Mouse (Mus musculus) liver, adult 2 months (tissue): ENCODE data around the gene Comt. TPM values are rescaled to one million over a fixed set of nuclear protein-coding genes. Genes with fewer than 3 reads are reported as not detected.

Source experiments
- DNase-seq: peaks from one replicate; pipeline ENCODE4 v3.0.0-alpha.2; 2011; ENCODE audit warnings: low read depth, low spot score; ENCODE audit errors: extremely low read depth
- H3K27ac ChIP-seq: fragments of 200-500 bp; replicated peaks from 2 replicates; pipeline ENCODE4 v1.5.1; 2012; ENCODE audit warnings: low read depth, mild to moderate bottlenecking, control low read depth, inconsistent platforms, low read length; ENCODE audit not compliant: insufficient read depth
- H3K27me3 ChIP-seq: fragments of 200-500 bp; 2 replicates; pipeline ENCODE4 v1.6.1; 2012; ENCODE audit warnings: mild to moderate bottlenecking, moderate library complexity, low read length, inconsistent platforms; ENCODE audit not compliant: control insufficient read depth, insufficient read depth
- H3K36me3 ChIP-seq: fragments of 200-500 bp; 2 replicates; pipeline ENCODE4 v1.6.1; 2012; ENCODE audit warnings: low read length, inconsistent platforms; ENCODE audit not compliant: control insufficient read depth, insufficient read depth
- H3K4me1 ChIP-seq: fragments of 200-500 bp; 2 replicates; pipeline ENCODE4 v1.6.1; 2011; ENCODE audit warnings: low read length; ENCODE audit not compliant: control insufficient read depth, insufficient read depth
- H3K4me3 ChIP-seq: fragments of 200-500 bp; 2 replicates; pipeline ENCODE4 v1.5.1; 2011; ENCODE audit warnings: low read depth, mild to moderate bottlenecking, control low read depth, low read length, moderate library complexity; ENCODE audit not compliant: insufficient read depth
- H3K79me2 ChIP-seq: fragments of 200-500 bp; 2 replicates; pipeline ENCODE4 v1.6.1; 2012; ENCODE audit warnings: inconsistent platforms, mild to moderate bottlenecking, low read length, moderate library complexity; ENCODE audit not compliant: control insufficient read depth, insufficient read depth
- H3K9ac ChIP-seq: fragments of 200-500 bp; 2 replicates; pipeline ENCODE4 v1.6.1; 2012; ENCODE audit warnings: low read depth, mild to moderate bottlenecking, control low read depth, inconsistent platforms, low read length
- CTCF ChIP-seq: fragments of 200-500 bp; IDR thresholded peaks from 2 replicates; pipeline ENCODE4 v1.5.1; 2011; ENCODE audit warnings: low read depth, low read length, control low read depth
- POLR2A ChIP-seq: fragments of 200-500 bp; IDR thresholded peaks from 2 replicates; pipeline ENCODE4 v1.6.1; 2011; ENCODE audit warnings: low read length, control low read depth; ENCODE audit not compliant: insufficient read depth; ENCODE audit errors: extremely low read depth
- WGBS: fragments of 180-500 bp; shearing (Covaris S2); methylation state at CpG from one replicate; pipeline ENCODE4 v1.1.7; 2018; 5-methylcytosine and 5-hydroxymethylcytosine counted together
- polyA plus RNA-seq: library from polyadenylated mRNA; depleted of rRNA; stranded (reverse); fragments of >200 nt; gene quantifications from 2 replicates; pipeline ENCODE4 v1.2.3, GENCODE M21; 2012
- total RNA-seq: library from RNA; depleted of rRNA; stranded (reverse); fragments of >200 nt; gene quantifications from 2 replicates; pipeline ENCODE4 v1.2.3, GENCODE M21; 2014

Gene Comt
- total and polyA plus RNA-seq, 2 experiments: 538 to 1,223 TPM

- TF ChIP-seq POLR2A: no peak
- TF ChIP-seq CTCF: no peak
- Histone ChIP-seq H3K4me3 (no peak overlapping the region), H3K36me3 (no peaks in the 10 kb centered on the region), H3K9ac (no peak overlapping the region), H3K79me2 (no peaks in the 10 kb centered on the region), H3K27me3 (no peaks in the 10 kb centered on the region), H3K27ac (no peak overlapping the region), H3K4me1 (0 out of 2 replicates have a peak, but pooled peaks cover 1% of the 10 kb centered on the region)
- DNase-seq: no peak
- 83% methylated on average over 7 of the region's 7 CpGs for WGBS
These were observed 26.0 kb downstream of the Comt start for GRCm38 (mm10) chr16:18400472-18401216.

DNA sequence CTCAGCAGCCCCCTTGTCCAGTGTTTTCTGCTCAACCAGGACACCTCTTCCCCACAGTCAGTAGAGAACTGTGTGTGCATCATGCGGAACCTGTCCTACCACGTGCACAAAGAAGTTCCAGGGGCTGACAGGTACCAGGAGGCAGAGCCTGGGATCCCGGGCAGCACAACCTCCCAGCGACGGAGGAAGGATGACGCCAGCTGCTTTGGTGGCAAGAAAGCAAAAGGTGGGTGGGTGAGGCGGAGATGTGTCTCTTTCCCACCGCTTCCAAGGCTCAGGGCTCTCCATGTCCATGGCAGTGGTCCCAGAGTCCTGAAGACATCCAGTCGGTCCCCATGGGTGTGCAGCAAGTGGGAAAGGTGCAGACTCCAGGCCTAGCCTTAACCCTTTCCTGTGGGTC, 26.6 kb downstream of the Comt start:
- no peak overlapping the region for H3K4me3 ChIP-seq
- no peaks in the 10 kb centered on the region for H3K79me2 ChIP-seq
- H3K9ac ChIP-seq: no peak overlapping the region
- 79% methylated on average over 9 of the region's 9 CpGs for WGBS
- TF ChIP-seq POLR2A (no peak), CTCF (no peak)
- H3K27ac ChIP-seq: no peak overlapping the region
- H3K4me1 ChIP-seq: no peaks in the 10 kb centered on the region
- no peaks in the 10 kb centered on the region for H3K36me3 ChIP-seq
- DNase-seq: no peak
- no peaks in the 10 kb centered on the region for H3K27me3 ChIP-seq

GRCm38 (mm10) chr16:18396791-18397621, 29.6 kb downstream of the Comt start:
- H3K27me3 ChIP-seq: no peaks in the 10 kb centered on the region
- H3K4me3 ChIP-seq: no peak overlapping the region
- no peak for DNase-seq
- no peak for TF ChIP-seq POLR2A
- no peak overlapping the region for H3K9ac ChIP-seq
- WGBS: 89% methylated on average over 27 of the region's 27 CpGs
- H3K4me1 ChIP-seq: no peaks in the 10 kb centered on the region
- no peak overlapping the region for H3K27ac ChIP-seq
- no peaks in the 10 kb centered on the region for H3K36me3 ChIP-seq
- no peaks in the 10 kb centered on the region for H3K79me2 ChIP-seq

- 45% methylated on average over 2 of the region's 2 CpGs for WGBS
- TF ChIP-seq POLR2A (no peak), CTCF (no peak)
- DNase-seq: no peak
- no peak overlapping the region for H3K27ac ChIP-seq
- 0 out of 2 replicates have a peak overlapping the region, but pooled peaks have one; percentile 2 for H3K9ac ChIP-seq
- H3K4me1 ChIP-seq: no peaks in the 10 kb centered on the region
- H3K36me3 ChIP-seq: no peaks in the 10 kb centered on the region
- H3K4me3 ChIP-seq: no peak overlapping the region; the same call in 1 of the 2 replicates
- H3K27me3 ChIP-seq: no peaks in the 10 kb centered on the region
- H3K79me2 ChIP-seq: no peaks in the 10 kb centered on the region
These were observed 30.5 kb downstream of the Comt start for GRCm38 (mm10) chr16:18396201-18396600.

DNA sequence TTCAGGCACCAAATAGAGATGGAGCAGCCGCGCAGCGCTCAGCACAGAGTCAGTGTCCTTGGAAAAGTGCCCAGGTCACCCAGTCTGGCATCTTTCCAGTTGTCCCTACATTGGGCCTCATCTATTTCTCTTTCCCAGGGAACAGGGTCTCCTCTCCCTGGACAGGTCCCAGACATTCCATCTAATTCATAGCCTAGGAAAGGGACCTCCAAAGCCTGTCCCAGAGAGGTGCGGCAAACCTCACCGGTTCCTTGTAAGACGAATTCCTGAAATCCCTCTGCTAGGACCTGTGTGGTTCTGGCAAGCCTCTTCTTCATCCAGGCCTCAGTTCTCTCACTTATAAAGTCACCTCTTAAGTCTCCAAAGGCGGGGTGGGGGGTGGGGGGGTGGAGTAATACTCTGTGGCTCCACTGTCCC, 31.0 kb downstream of the Comt start:
- Histone ChIP-seq H3K27ac (no peak overlapping the region), H3K27me3 (no peaks in the 10 kb centered on the region), H3K36me3 (no peaks in the 10 kb centered on the region), H3K4me3 (no peak overlapping the region; the same call in 1 of the 2 replicates), H3K4me1 (no peaks in the 10 kb centered on the region), H3K79me2 (no peaks in the 10 kb centered on the region), H3K9ac (no peak overlapping the region)
- WGBS: 57% methylated on average over 6 of the region's 7 CpGs
- TF ChIP-seq POLR2A: no peak
- no peak for TF ChIP-seq CTCF
- DNase-seq: no peak
